Mouse (Mus musculus): ENCODE data around the gene Olfr316.

DNA sequence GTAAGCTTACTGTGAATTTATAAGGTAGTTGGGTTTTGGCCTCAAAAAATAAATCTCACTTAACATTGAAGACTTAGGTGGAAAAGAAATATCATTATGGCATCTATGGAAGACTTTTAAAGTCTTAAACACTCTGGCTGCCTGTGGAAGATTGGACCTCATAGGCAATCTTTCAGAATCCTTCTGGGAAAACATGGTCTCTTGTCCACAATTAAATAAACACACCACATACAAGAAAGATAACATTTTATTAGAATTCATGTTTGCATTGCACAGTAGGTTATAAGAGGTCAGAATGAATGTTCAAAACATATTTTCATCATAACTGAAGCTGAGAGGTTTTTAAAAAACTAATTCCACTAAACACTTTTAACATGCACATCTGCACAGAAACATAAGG is 28.6 kb upstream of the Olfr316 start, which contains the start of gene Olfr318:
- TF ChIP-seq CTCF (IDR thresholded peaks at IDR 0.05; ENCODE audit: control insufficient read depth, insufficient read depth, insufficient read length), result no peak
- TF ChIP-seq USF1 (IDR thresholded peaks at IDR 0.05; ENCODE audit: low read depth), result no peak
- TF ChIP-seq MAX (IDR thresholded peaks at IDR 0.05), result no peak
- TF ChIP-seq MYOD1 (IDR thresholded peaks at IDR 0.05; ENCODE audit: control insufficient read depth, insufficient read length, low read depth), result no peak
